Mouse (Mus musculus): ENCODE measurements around the gene Selenon.
A peak's percentile ranks its signal among the peaks of the same experiment; 100 is the strongest.

- no peak for TF ChIP-seq CTCF (IDR thresholded peaks at IDR 0.05; ENCODE audit: low read depth, low read length)
- TF ChIP-seq POLR2AphosphoS5 (IDR thresholded peaks at IDR 0.05; ENCODE audit: insufficient replicate concordance, low read depth, low read length) = no peak
- no peak for TF ChIP-seq GATA1 (IDR thresholded peaks at IDR 0.05; ENCODE audit: borderline replicate concordance, low read length)
- TF ChIP-seq TAL1 (conservative IDR thresholded peaks at IDR 0.05; ENCODE audit: low read depth, low read length) = peak; percentile 90
These were observed 45.9 kb downstream of the Selenon start for GRCm38 (mm10) chr4:134505966-134506594.

Measured in G1E (cell line).